Mouse (Mus musculus) gastrocnemius, adult 8-10 months (tissue): Measurements from ENCODE around the gene Zfp574. TPM values are rescaled to one million over a fixed set of nuclear protein-coding genes. Genes with fewer than 3 reads are reported as not detected.
"Not testable (repeated sequence)": the region's sequence is repeated elsewhere in the genome, so short reads cannot be mapped to it uniquely, and the experiment has no call there.

Experiments
- DNase-seq, 2 experiments: peaks; one replicate each; pipeline ENCODE4 v3.0.0; 2022; ENCODE audit warnings: low spot score in 2 of 2
- total RNA-seq, 4 experiments: library from RNA; stranded (reverse); gene quantifications; 2 replicates each; pipeline ENCODE4 v1.2.4; 2022

The Zfp574 gene
- total RNA-seq, result 1 to 10 TPM; 6.5 to 9.3 (median 9.0) TPM

- no peak for DNase-seq
Measured at GRCm38 (mm10) chr7:25071979-25072715, at the start of gene Zfp574, which contains the start of gene Grik5. Gene Zfp574, plus strand, starts transcription at chr7:25072567. Gene Grik5, minus strand, starts transcription at chr7:25072346.

GRCm38 (mm10) chr7:25025855-25026439, 46.4 kb upstream of the Zfp574 start:
- no peak for DNase-seq

DNA sequence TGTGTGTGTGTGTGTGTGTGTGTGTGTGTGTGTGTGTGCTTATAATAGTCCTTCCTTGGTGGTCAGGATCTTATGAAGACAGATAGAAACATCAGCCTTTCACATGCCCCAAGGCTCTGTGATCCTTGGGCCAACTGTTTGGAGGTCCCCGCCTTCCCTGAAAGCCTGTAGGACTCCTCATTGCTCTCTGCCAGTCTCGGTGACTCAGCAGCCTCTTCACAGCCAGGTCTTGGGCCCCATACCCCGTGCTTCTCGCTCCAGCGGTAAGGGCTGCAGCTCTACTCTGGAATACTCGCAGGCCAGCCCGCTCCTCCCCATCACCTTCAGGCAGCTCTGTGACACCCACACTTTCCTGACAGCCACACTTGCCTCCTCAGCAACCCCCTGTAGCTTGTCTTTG, 45.9 kb upstream of the Zfp574 start:
- no peak for DNase-seq

- DNase-seq, result peak; percentile 33 to 41
Measured at GRCm38 (mm10) chr7:25030032-25030753, 42.2 kb upstream of the Zfp574 start.

DNA sequence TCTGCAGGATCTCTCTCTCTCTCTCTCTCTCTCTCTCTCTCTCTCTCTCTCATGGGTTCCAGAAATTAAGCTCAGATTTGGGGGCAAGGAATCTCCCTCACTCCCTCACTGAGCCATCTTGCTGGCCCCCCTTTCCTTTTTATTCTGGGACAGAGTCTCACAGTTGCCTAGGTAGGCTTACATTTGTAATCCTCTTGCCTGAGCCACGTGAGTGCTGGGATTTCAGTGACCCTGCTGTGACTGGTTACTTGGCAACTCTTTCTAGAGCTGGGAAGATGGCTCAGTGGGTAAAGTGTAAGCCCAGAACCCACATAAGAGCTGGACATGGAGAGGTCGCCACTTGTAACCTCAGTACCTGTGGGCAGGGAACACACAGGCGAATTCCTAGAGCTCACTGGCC, 40.8 kb upstream of the Zfp574 start:
- DNase-seq, result no peak

DNA sequence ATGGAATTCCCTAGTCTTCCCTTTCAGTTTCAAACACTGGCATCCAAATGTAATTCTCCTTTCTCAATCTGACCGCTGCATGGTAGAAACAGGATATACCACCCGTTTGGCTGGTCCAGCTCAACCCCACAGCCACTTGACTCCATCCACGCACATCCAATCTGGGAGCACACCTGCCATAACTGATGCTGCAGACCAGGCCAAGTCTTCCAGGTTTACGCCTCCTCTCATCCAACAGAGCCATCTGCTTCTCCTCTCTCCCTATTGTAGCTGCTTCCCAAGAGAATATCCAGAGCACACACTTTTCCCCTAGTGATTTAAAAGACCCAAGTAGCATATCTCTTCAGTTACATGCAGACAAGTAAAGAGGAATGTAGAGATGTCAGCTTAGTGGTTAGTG, 37.6 kb upstream of the Zfp574 start:
- no peak for DNase-seq

DNA sequence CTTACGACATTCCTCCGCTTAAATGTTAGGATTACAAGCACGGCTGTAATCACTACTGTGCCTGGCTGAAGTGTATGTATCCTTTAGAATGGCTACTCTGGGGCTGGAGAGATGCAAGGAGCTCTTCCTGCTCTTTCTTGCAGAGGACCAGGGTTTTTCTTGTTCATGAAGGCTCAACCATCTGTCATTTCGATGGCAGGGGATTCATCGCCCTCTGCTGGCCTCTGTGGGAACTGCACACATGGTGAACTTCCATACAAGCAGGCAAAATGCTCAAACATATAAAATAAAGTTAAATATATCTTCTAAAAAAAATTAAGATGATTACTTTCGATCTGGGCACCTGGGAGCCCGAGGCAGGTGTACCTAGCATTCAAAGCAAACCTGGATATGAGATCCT, 36.5 kb upstream of the Zfp574 start:
- peak; percentile 16 to 24 for DNase-seq

- DNase-seq, result no peak
Measured at GRCm38 (mm10) chr7:25041921-25042320, 30.4 kb upstream of the Zfp574 start.

- DNase-seq, result not testable (repeated sequence)
Measured at GRCm38 (mm10) chr7:25044599-25044998, 27.8 kb upstream of the Zfp574 start.

DNA sequence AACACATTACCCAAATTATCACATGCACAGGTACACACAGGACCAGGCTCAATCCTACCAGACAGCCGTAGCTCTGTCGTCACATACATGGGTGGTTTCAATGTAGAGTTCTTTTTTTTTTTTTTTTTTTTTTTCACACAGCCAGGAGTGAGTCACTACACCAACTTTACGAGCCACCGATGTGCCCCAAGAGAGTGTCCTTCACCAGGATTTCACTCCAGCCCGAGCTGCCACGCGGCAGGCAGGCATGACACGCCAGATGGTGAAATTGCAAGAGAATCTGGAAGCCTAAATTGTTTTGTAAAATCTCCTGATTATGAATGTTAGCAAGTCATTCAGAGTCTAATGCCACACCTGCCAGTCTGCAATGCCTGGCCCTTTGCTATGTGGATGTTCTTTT, 25.0 kb upstream of the Zfp574 start:
- no peak for DNase-seq

- no peak for DNase-seq
Measured at GRCm38 (mm10) chr7:25049295-25049930, 23.0 kb upstream of the Zfp574 start.

DNA sequence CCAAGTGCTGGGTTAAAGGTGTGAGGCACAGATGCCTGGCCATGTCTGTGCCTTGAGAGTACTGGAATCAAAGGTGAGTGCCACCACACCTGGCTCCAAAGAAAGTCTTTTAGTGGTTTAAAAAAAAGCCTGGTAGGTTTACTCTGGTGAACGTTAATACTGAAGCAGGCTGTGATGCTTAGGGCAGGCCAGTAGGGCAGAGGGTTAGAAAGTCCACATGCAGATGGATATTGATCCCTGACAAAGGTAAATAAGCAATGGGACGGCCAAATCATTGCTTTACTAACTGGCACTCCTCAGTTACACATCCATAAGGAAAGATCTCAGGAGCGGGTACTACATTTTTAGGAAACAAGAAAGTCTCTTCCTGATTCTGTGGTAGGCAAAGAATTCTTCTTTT, 19.8 kb upstream of the Zfp574 start:
- no peak for DNase-seq

DNA sequence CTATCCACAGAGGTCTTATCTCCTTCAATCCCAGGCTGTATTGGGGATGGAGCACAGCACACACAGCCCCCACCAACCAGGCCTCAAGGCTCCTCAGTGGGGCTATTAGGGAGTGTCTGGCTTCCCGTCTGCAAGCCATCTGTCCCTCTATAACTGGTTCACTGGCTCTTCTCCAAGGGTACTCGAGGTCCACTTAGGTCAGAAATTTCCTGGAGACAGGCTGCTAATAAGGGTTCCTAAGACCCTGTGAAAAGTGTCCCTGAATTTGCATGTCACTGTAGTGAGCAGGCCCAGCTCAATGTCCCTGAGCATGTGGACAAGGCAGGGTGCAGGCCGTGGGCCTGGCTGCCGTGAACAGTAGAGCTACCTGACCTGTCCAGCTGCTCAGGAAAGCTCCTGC, 15.4 kb upstream of the Zfp574 start:
- DNase-seq, result no peak

DNA sequence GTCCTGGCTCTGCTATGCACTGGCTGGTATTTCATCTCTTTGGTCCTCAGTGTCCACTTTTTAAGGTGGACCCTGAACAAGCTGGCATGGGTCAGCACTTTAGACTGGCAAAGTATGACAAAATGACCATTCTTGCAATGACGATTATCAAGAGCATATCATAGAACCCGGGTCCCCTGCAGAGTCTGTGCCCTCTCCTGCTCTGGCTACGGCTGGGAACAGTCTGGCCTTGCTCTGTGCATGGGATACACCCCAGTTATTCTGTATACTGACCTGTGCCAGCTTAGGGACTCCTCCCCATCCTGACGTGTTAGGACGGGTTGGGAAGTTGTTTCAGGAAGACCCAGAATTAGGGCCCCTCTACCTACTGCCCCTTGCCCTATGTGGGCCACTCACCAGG, 14.5 kb upstream of the Zfp574 start:
- no peak for DNase-seq

- no peak for DNase-seq
Measured at GRCm38 (mm10) chr7:25058394-25058793, 14.0 kb upstream of the Zfp574 start.

DNA sequence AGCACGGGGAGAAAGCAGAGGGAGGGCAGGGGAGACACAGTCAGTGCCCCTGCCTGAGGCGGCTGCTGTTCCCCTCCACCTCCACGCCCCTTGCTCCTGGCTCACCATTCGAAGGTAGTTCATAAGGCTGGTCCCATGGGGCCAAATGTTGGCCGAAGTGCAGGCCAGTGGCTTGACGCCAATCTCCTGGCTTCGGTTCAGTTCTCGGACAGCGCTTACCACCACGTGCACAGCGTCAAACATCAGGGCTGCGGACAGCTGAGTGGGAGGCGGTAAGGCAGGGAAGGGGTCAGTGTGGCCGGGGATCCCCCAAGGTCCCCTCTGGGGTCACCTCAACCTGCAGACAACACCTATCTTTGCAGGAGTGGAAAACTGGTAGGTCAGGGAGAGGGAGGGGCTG, 13.5 kb upstream of the Zfp574 start:
- no peak for DNase-seq

GRCm38 (mm10) chr7:25063346-25063745, 9.0 kb upstream of the Zfp574 start:
- DNase-seq, result no peak

DNA sequence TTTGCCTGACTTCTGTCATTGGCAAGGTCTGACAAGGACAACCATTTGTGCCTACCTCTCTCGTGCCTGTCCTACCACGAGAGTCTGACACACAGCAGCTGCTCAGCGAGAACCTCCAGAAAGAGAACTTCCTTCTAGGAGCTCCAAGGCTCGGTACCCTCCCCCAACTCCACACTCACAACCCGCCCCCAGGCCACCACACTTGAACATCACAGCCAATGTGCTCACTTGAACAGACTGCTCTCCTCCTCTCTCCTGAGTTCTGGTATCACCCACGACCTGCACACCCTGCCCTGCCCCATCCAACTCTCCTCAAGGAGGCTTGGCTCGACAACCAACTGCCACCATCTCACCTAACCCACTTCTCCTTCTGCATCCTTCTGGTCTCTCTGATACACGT, 8.5 kb upstream of the Zfp574 start:
- DNase-seq, result no peak

- DNase-seq, result no peak
Measured at GRCm38 (mm10) chr7:25067338-25067737, 5.0 kb upstream of the Zfp574 start.

DNA sequence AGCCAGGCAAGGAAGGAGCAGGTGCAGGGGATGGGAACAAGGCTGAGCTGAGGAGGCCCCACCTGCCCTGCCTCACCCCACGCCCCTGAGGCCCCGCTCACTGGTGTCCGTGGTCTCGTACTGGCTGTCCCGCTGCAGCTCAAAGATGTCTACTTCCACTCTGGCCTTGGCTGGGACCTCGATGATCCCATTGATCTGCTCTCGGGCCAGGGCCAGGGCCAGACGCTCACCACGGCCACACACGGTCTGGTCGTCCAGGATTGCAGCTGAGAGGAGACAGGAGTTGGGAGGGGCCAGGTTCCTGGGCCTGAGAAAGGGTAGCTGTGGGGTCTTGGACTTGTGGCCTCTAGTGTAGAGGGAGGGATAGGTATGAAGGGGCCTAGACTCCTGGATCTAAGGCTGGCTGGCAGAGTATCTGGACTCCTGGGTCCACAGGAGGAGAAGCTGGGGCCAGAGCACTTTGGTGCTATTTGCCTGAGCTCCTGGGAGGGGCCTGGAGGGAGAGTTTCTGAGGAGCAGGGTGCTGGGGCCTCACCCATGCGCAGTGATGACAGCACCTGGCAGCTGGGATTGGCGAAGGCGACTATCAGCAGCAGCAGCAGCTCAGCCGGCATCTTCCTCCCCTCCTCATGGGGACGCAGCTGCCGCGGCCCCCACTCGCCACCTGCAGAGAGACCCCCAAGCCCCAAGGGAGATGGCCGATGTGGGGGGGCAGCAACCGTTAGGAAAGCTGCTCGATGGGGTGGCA, 4.3 kb upstream of the Zfp574 start:
- no peak for DNase-seq

DNA sequence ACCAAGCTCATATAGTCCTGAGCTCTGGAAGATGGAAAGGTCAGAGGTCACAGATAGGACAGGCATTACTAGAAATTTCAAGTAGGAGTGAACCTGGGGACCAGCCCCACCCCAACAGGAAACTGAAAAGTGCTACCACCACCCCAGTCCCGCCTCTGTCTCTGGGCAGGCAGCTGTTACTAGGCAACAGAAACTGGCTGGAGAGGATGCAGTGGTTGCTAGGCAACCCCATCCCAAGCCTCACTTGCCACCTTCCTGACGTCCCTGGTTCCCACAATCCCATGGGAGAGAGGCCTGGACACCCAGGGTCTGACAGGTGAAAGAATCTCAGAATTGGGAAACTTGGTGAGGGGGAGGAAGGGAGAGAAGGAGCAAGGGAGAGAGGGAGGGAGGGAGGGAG, 3.6 kb upstream of the Zfp574 start:
- DNase-seq, result no peak
